Mouse (Mus musculus) heart, embryonic 12.5 days (tissue): ENCODE results near the gene Ramp2. TPM values are rescaled to one million over a fixed set of nuclear protein-coding genes. Genes with fewer than 3 reads are reported as not detected.

Experiments used
- ATAC-seq: fragments of 200-750 bp; cut with Nextera tagmentation; 2 replicates; pipeline ENCODE4 v1.8.0; 2017; ENCODE audit warnings: moderate TSS enrichment, moderate library complexity; ENCODE audit not compliant: insufficient number of reproducible peaks, low FRiP score
- H3K27ac ChIP-seq: fragments of 300-500 bp; sonication (generic); 2 replicates; pipeline ENCODE4 v1.5.1; 2016; ENCODE audit warnings: mild to moderate bottlenecking, moderate library complexity; ENCODE audit not compliant: poor library complexity, severe bottlenecking
- H3K27me3 ChIP-seq: fragments of 300-500 bp; sonication (generic); replicated peaks from 2 replicates; pipeline ENCODE4 v1.6.1; 2016; ENCODE audit warnings: mild to moderate bottlenecking, moderate library complexity
- H3K36me3 ChIP-seq: fragments of 300-500 bp; sonication (generic); 2 replicates; pipeline ENCODE4 v1.6.1; 2016; ENCODE audit warnings: mild to moderate bottlenecking, moderate library complexity
- H3K4me1 ChIP-seq: fragments of 300-500 bp; sonication (generic); replicated peaks from 2 replicates; pipeline ENCODE4 v1.6.1; 2016; ENCODE audit warnings: mild to moderate bottlenecking
- H3K4me2 ChIP-seq: fragments of 300-500 bp; sonication (generic); 2 replicates; pipeline ENCODE4 v1.6.1; 2016; ENCODE audit warnings: mild to moderate bottlenecking, moderate library complexity
- H3K4me3 ChIP-seq: fragments of 300-500 bp; sonication (generic); 2 replicates; pipeline ENCODE4 v1.5.1; 2016; ENCODE audit warnings: mild to moderate bottlenecking
- H3K9ac ChIP-seq: fragments of 300-500 bp; sonication (generic); 2 replicates; pipeline ENCODE4 v1.6.1; 2016; ENCODE audit warnings: mild to moderate bottlenecking, moderate library complexity
- H3K9me3 ChIP-seq: fragments of 300-500 bp; sonication (generic); replicated peaks from 2 replicates; pipeline ENCODE4 v1.6.1; 2016; ENCODE audit warnings: mild to moderate bottlenecking, moderate library complexity
- WGBS: fragments of 180-500 bp; shearing (Covaris S2); methylation state at CpG from one replicate; pipeline ENCODE4 v1.1.7; 2016; 5-methylcytosine and 5-hydroxymethylcytosine counted together
- polyA plus RNA-seq: library from polyadenylated mRNA; unstranded; fragments of >200 nt; fragmentation: Nextera tagmentation; extraction: Ambion mirVana; gene quantifications from 2 replicates; pipeline ENCODE4 v1.2.1, GENCODE M21; 2016

Gene Ramp2
- polyA plus RNA-seq, 1 experiment from 2014 or later, result 233 TPM

GRCm38 (mm10) chr11:101295191-101295590 is 49.4 kb downstream of the Ramp2 start:
- 93% methylated on average over 8 of the region's 8 CpGs for WGBS
- no peaks in the 10 kb centered on the region for H3K27me3 ChIP-seq
- no peak overlapping the region for H3K4me2 ChIP-seq
- peaks cover 85% of the 10 kb centered on the region for H3K36me3 ChIP-seq
- no peak overlapping the region for H3K27ac ChIP-seq
- H3K9ac ChIP-seq, result no peak overlapping the region
- no peaks in the 10 kb centered on the region for H3K9me3 ChIP-seq
- H3K4me1 ChIP-seq, result peaks cover under 1% of the 10 kb centered on the region; the same call in 1 of the 2 replicates
- H3K4me3 ChIP-seq, result no peak overlapping the region
- no peak for ATAC-seq

GRCm38 (mm10) chr11:101300881-101301280 is 55.1 kb downstream of the Ramp2 start:
- Histone ChIP-seq H3K4me3 (peak overlapping the region; percentile 96), H3K9me3 (no peaks in the 10 kb centered on the region), H3K27ac (no peak overlapping the region), H3K27me3 (no peaks in the 10 kb centered on the region), H3K36me3 (peaks cover 31% of the 10 kb centered on the region), H3K9ac (peak overlapping the region; percentile 93), H3K4me1 (peaks cover 18% of the 10 kb centered on the region), H3K4me2 (peak overlapping the region; percentile 99)
- ATAC-seq, result no peak
- WGBS, result 58% methylated on average over 7 of the region's 7 CpGs

DNA sequence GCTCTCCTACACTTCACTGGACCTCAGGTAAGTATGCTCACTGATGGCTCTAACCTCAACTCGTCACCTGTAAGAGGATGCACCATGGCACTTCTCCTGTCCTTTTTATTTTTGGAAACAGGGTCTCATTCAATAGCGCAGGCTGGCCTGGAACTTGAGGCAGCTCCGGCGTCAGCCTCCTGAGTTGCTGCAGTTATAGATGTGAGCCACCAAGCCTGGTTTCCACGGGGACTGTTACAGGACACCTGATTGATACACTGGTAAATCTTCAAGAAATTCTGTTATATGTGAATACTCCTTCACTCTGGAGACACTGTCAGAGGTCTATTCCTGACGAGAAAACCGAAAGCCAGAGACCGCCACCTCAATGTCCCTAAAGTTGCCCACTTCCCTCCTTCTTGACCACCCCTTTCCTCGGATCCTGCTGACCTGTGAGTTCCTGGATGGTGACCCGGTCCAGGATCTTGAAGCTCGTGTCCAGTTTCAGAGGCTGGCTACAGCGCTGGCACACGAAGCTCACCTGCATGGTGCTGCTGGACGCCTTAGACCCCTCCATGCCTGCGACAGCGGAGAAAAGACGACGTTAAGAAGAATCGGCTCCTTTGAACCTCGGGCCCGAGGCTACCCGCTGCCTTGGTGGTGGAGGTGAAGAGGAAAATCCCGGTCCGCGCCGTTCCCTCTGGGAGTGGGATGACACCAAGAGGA is 55.6 kb downstream of the Ramp2 start:
- Histone ChIP-seq H3K36me3 (peaks cover 27% of the 10 kb centered on the region), H3K4me1 (peaks cover 18% of the 10 kb centered on the region), H3K27me3 (no peaks in the 10 kb centered on the region), H3K9me3 (no peaks in the 10 kb centered on the region), H3K27ac (peak overlapping the region; percentile 34; the same call in 1 of the 2 replicates), H3K4me2 (peak overlapping the region; percentile 99), H3K9ac (peak overlapping the region; percentile 93), H3K4me3 (peak overlapping the region; percentile 96)
- WGBS, result 11% methylated on average over 26 of the region's 26 CpGs
- peak; percentile 37 for ATAC-seq

GRCm38 (mm10) chr11:101302004-101302798 is 56.4 kb downstream of the Ramp2 start, which contains the start of gene Becn1:
Gene Becn1, minus strand, starts transcription at chr11:101302286.
- ATAC-seq, result peak; percentile 93
- H3K9ac ChIP-seq, result peak within 1 kb of the TSS; percentile 93
- WGBS, result 6% methylated on average over 39 of the region's 39 CpGs
- peak within 1 kb of the TSS; percentile 99 for H3K4me2 ChIP-seq
- peak within 1 kb of the TSS; percentile 96 for H3K4me3 ChIP-seq
- peaks cover 24% of the 10 kb centered on the region for H3K36me3 ChIP-seq
- no peaks in the 10 kb centered on the region for H3K9me3 ChIP-seq
- peak within 1 kb of the TSS; percentile 34; the same call in 1 of the 2 replicates for H3K27ac ChIP-seq
- H3K27me3 ChIP-seq, result no peaks in the 10 kb centered on the region
- H3K4me1 ChIP-seq, result peaks cover 18% of the 10 kb centered on the region

DNA sequence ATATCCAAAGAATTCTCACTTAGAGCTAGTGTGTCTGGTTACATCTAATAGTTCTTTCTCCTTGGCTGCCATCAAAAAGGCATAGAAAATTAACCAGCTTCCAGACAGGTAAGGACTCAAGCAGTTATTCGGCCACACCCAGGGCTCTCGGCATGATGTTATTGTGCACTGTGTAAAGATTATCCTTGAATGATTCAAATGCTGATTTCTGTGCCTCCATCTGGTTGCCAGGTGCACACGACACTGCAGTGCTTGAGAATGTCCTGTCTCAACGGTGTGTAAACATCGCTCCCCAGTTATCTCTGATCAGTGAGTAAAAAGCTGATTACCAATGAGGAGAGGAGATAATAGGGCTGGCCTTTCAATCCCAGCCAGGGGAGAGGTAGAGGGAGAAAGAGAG is 61.9 kb downstream of the Ramp2 start:
- H3K27me3 ChIP-seq, result no peaks in the 10 kb centered on the region
- H3K4me3 ChIP-seq, result no peak overlapping the region
- no peak overlapping the region for H3K4me2 ChIP-seq
- WGBS, result 28% methylated on average over 5 of the region's 5 CpGs
- no peaks in the 10 kb centered on the region for H3K36me3 ChIP-seq
- H3K27ac ChIP-seq, result no peak overlapping the region
- H3K9me3 ChIP-seq, result no peaks in the 10 kb centered on the region
- no peak for ATAC-seq
- H3K4me1 ChIP-seq, result no peaks in the 10 kb centered on the region
- no peak overlapping the region for H3K9ac ChIP-seq

Other genes starting within 250 kb of the Ramp2 start
- 70.0 and 71.4 TPM in 2 replicates for gene Atp6v0a1, start 236.6 kb upstream of the Ramp2 start, polyA plus RNA-seq
- 17.5 and 18.1 TPM in 2 replicates for gene Naglu, start 176.0 kb upstream of the Ramp2 start, polyA plus RNA-seq
- gene Hsd17b1, start 167.6 kb upstream of the Ramp2 start, polyA plus RNA-seq, result not detected in 2 replicates
- 27.2 and 30.4 TPM in 2 replicates for gene Coasy, start 163.5 kb upstream of the Ramp2 start, polyA plus RNA-seq
- gene Mlx, start 158.8 kb upstream of the Ramp2 start, polyA plus RNA-seq, result 36.2 and 37.3 TPM in 2 replicates
- 20.8 and 21.3 TPM in 2 replicates for gene Psmc3ip, start 150.6 kb upstream of the Ramp2 start, polyA plus RNA-seq
- 15.2 and 15.9 TPM in 2 replicates for gene Retreg3, start 126.1 kb upstream of the Ramp2 start, polyA plus RNA-seq
- 77.3 and 78.8 TPM in 2 replicates for gene Tubg1, start 126.1 kb upstream of the Ramp2 start, polyA plus RNA-seq
- 3.3 and 3.6 TPM in 2 replicates for gene Tubg2, start 90.1 kb upstream of the Ramp2 start, polyA plus RNA-seq
- gene Cntnap1, start 75.5 kb upstream of the Ramp2 start, polyA plus RNA-seq, result 0.37 and 0.71 TPM in 2 replicates
- gene Plekhh3, start 74.7 kb upstream of the Ramp2 start, polyA plus RNA-seq, result 10.4 and 10.6 TPM in 2 replicates
- 0.15 and 0.36 TPM in 2 replicates for gene Ccr10, start 70.6 kb upstream of the Ramp2 start, polyA plus RNA-seq
- gene Ezh1, start 19.6 kb upstream of the Ramp2 start, polyA plus RNA-seq, result 14.9 and 16.1 TPM in 2 replicates
- 98.8 and 101 TPM in 2 replicates for gene Vps25, start 7.7 kb downstream of the Ramp2 start, polyA plus RNA-seq
- 14.0 TPM in 2 replicates for gene Wnk4, start 14.5 kb downstream of the Ramp2 start, polyA plus RNA-seq
- gene Cntd1, start 33.0 kb downstream of the Ramp2 start, polyA plus RNA-seq, result 0.81 and 1.5 TPM in 2 replicates
- 165 and 171 TPM in 2 replicates for gene Coa3, start 33.1 kb downstream of the Ramp2 start, polyA plus RNA-seq
- 141 TPM in 2 replicates for gene Becn1, start 56.3 kb downstream of the Ramp2 start, polyA plus RNA-seq
- 131 and 136 TPM in 2 replicates for gene Psme3, start 70.2 kb downstream of the Ramp2 start, polyA plus RNA-seq
- 1.3 and 1.5 TPM in 2 replicates for gene Aoc2, start 79.0 kb downstream of the Ramp2 start, polyA plus RNA-seq
- gene Aoc3, start 84.6 kb downstream of the Ramp2 start, polyA plus RNA-seq, result 0.06 and 0.17 TPM in 2 replicates
- gene G6pc, start 121.5 kb downstream of the Ramp2 start, polyA plus RNA-seq, result not detected in 2 replicates
- 42.9 and 55.5 TPM in 2 replicates for gene Aarsd1, start 171.6 kb downstream of the Ramp2 start, polyA plus RNA-seq
- 6.7 and 14.0 TPM in 2 replicates for gene Gm27029, start 178.8 kb downstream of the Ramp2 start, polyA plus RNA-seq
- 17.3 and 17.4 TPM in 2 replicates for gene Rundc1, start 179.1 kb downstream of the Ramp2 start, polyA plus RNA-seq
- 80.3 and 80.5 TPM in 2 replicates for gene Ptges3l, start 179.3 kb downstream of the Ramp2 start, polyA plus RNA-seq
- gene Rpl27, start 196.3 kb downstream of the Ramp2 start, polyA plus RNA-seq, result 247 and 258 TPM in 2 replicates
- gene Ifi35, start 202.4 kb downstream of the Ramp2 start, polyA plus RNA-seq, result 11.5 and 12.3 TPM in 2 replicates
- 30.5 and 31.9 TPM in 2 replicates for gene Rnd2, start 219.0 kb downstream of the Ramp2 start, polyA plus RNA-seq
- 39.3 and 40.4 TPM in 2 replicates for gene Vat1, start 220.2 kb downstream of the Ramp2 start, polyA plus RNA-seq